Mouse (Mus musculus): Measurements from ENCODE around the gene Gpm6b.
A peak's percentile ranks its signal among the peaks of the same experiment; 100 is the strongest.

The Gpm6b gene

GRCm38 (mm10) chrX:166238831-166239460, at the start of gene Gpm6b:
Gpm6b (plus strand) TSS chrX:166238911.
- DNase-seq (ENCODE audit: low read depth, low spot score) = no peak

- no peak for DNase-seq (ENCODE audit: low read depth, low spot score)
Measured at GRCm38 (mm10) chrX:166196327-166196726, 42.4 kb upstream of the Gpm6b start.

- no peak for DNase-seq (ENCODE audit: low read depth, low spot score)
Measured at GRCm38 (mm10) chrX:166198266-166198665, 40.4 kb upstream of the Gpm6b start.

GRCm38 (mm10) chrX:166199812-166200211, 38.9 kb upstream of the Gpm6b start:
- no peak for DNase-seq (ENCODE audit: low read depth, low spot score)

- no peak for DNase-seq (ENCODE audit: low read depth, low spot score)
Measured at GRCm38 (mm10) chrX:166214576-166214975, 24.1 kb upstream of the Gpm6b start.

- no peak for DNase-seq (ENCODE audit: low read depth, low spot score)
Measured at GRCm38 (mm10) chrX:166216248-166216647, 22.5 kb upstream of the Gpm6b start.

GRCm38 (mm10) chrX:166216720-166217119, 22.0 kb upstream of the Gpm6b start:
- DNase-seq (ENCODE audit: low read depth, low spot score) = no peak

GRCm38 (mm10) chrX:166219331-166219730, 19.4 kb upstream of the Gpm6b start:
- DNase-seq (ENCODE audit: low read depth, low spot score) = no peak

GRCm38 (mm10) chrX:166226856-166227255, 11.9 kb upstream of the Gpm6b start:
- no peak for DNase-seq (ENCODE audit: low read depth, low spot score)

GRCm38 (mm10) chrX:166229750-166230149, 9.0 kb upstream of the Gpm6b start:
- DNase-seq (ENCODE audit: low read depth, low spot score) = no peak

GRCm38 (mm10) chrX:166230515-166231267, 8.0 kb upstream of the Gpm6b start:
- no peak for DNase-seq (ENCODE audit: low read depth, low spot score)

GRCm38 (mm10) chrX:166236131-166236530, 2.6 kb upstream of the Gpm6b start:
- DNase-seq (ENCODE audit: low read depth, low spot score) = no peak

- DNase-seq (ENCODE audit: low read depth, low spot score) = no peak
Measured at GRCm38 (mm10) chrX:166239520-166239919, 809 bp downstream of the Gpm6b start.

- DNase-seq (ENCODE audit: low read depth, low spot score) = no peak
Measured at GRCm38 (mm10) chrX:166240751-166241150, 2.0 kb downstream of the Gpm6b start.

GRCm38 (mm10) chrX:166243261-166243885, 4.7 kb downstream of the Gpm6b start:
- DNase-seq (ENCODE audit: low read depth, low spot score) = no peak

- peak; percentile 46 for DNase-seq (ENCODE audit: low read depth, low spot score)
Measured at GRCm38 (mm10) chrX:166271489-166271888, 32.8 kb downstream of the Gpm6b start.

- DNase-seq (ENCODE audit: low read depth, low spot score) = no peak
Measured at GRCm38 (mm10) chrX:166272646-166273045, 33.9 kb downstream of the Gpm6b start.

GRCm38 (mm10) chrX:166279861-166280260, 41.1 kb downstream of the Gpm6b start:
- DNase-seq (ENCODE audit: low read depth, low spot score) = no peak

- no peak for DNase-seq (ENCODE audit: low read depth, low spot score)
Measured at GRCm38 (mm10) chrX:166286760-166287483, 48.2 kb downstream of the Gpm6b start.

- no peak for DNase-seq (ENCODE audit: low read depth, low spot score)
Measured at GRCm38 (mm10) chrX:166291266-166291665, 52.6 kb downstream of the Gpm6b start.

GRCm38 (mm10) chrX:166293465-166293864, 54.8 kb downstream of the Gpm6b start:
- DNase-seq (ENCODE audit: low read depth, low spot score) = no peak

- no peak for DNase-seq (ENCODE audit: low read depth, low spot score)
Measured at GRCm38 (mm10) chrX:166302791-166303190, 64.1 kb downstream of the Gpm6b start.

Measured in brain, embryonic 18.5 days (tissue).